Mouse (Mus musculus) erythroblast, embryonic 14.5 days (primary cell): ENCODE results near the gene Grrp1.

ENCODE experiments used
- GATA1 ChIP-seq: IDR thresholded peaks from 2 replicates; pipeline ENCODE4 v1.6.1; 2012; ENCODE audit warnings: low read length, inconsistent platforms, mixed read lengths
- TAL1 ChIP-seq: IDR thresholded peaks from 3 replicates; pipeline ENCODE4 v1.6.1; 2012; ENCODE audit warnings: low read length, inconsistent platforms, mixed read lengths

GRCm38 (mm10) chr4:134254835-134255234 is 929 bp upstream of the Grrp1 start:
- TF ChIP-seq TAL1, result no peak
- TF ChIP-seq GATA1, result no peak
